Mouse (Mus musculus) liver, postnatal 0 days (tissue): ENCODE data around the gene Fam227a. TPM values are rescaled to one million over a fixed set of nuclear protein-coding genes. Genes with fewer than 3 reads are reported as not detected.

Source experiments
- ATAC-seq: fragments of 200-750 bp; cut with Nextera tagmentation; 2 replicates; pipeline ENCODE4 v1.8.0; 2017; ENCODE audit warnings: mild to moderate bottlenecking, moderate library complexity
- DNase-seq: peaks from one replicate; pipeline ENCODE4 v3.0.0-alpha.2; 2016
- H3K27ac ChIP-seq: fragments of 300-500 bp; sonication (generic); 2 replicates; pipeline ENCODE4 v1.5.1; 2014; ENCODE audit warnings: antibody characterized with exemption, moderate library complexity, mild to moderate bottlenecking, low read depth
- H3K27me3 ChIP-seq: fragments of 300-500 bp; sonication (generic); 2 replicates; pipeline ENCODE4 v1.6.1; 2014; ENCODE audit warnings: low read length, control low read depth, mixed read lengths; ENCODE audit not compliant: insufficient read depth
- H3K36me3 ChIP-seq: fragments of 300-500 bp; sonication (generic); replicated peaks from 2 replicates; pipeline ENCODE4 v1.6.1; 2014; ENCODE audit warnings: mild to moderate bottlenecking, control low read depth, low read length, moderate library complexity, mixed read lengths; ENCODE audit not compliant: insufficient read depth
- H3K4me1 ChIP-seq: fragments of 300-500 bp; sonication (generic); 2 replicates; pipeline ENCODE4 v1.6.1; 2014; ENCODE audit warnings: antibody characterized with exemption, mild to moderate bottlenecking, control low read depth; ENCODE audit not compliant: insufficient read depth
- H3K4me2 ChIP-seq: fragments of 300-500 bp; sonication (generic); 2 replicates; pipeline ENCODE4 v1.6.1; 2014; ENCODE audit warnings: low read depth, mild to moderate bottlenecking, low read length, moderate library complexity, mixed read lengths
- H3K4me3 ChIP-seq: fragments of 300-500 bp; sonication (generic); 2 replicates; pipeline ENCODE4 v1.5.1; 2014; ENCODE audit warnings: low read depth, low read length
- H3K9ac ChIP-seq: fragments of 300-500 bp; sonication (generic); replicated peaks from 2 replicates; pipeline ENCODE4 v1.6.1; 2014; ENCODE audit warnings: mild to moderate bottlenecking, moderate library complexity
- H3K9me3 ChIP-seq: fragments of 300-500 bp; sonication (generic); 2 replicates; pipeline ENCODE4 v1.6.1; 2016; ENCODE audit warnings: mild to moderate bottlenecking, control low read depth, low read length, mixed read lengths
- CTCF ChIP-seq: sonication (generic); IDR thresholded peaks from 2 replicates; pipeline ENCODE4 v1.5.1; 2016; ENCODE audit warnings: antibody characterized with exemption, low read depth
- EP300 ChIP-seq: IDR thresholded peaks from 2 replicates; pipeline ENCODE4 v1.6.1; 2016; ENCODE audit warnings: antibody characterized with exemption, low read depth, mild to moderate bottlenecking
- WGBS: fragments of 180-500 bp; shearing (Covaris S2); extraction: QIAGEN DNeasy Blood & Tissue Kit; methylation state at CpG from one replicate; pipeline ENCODE4 v1.1.7; 2014; ENCODE audit not compliant: insufficient replicate concordance; 5-methylcytosine and 5-hydroxymethylcytosine counted together
- polyA plus RNA-seq: library from polyadenylated mRNA; unstranded; fragments of >200 nt; fragmentation: Nextera tagmentation; extraction: Ambion mirVana; gene quantifications from 2 replicates; pipeline ENCODE4 v1.2.1, GENCODE M21; 2015

Gene Fam227a
- polyA plus RNA-seq = 0.13 and 0.18 TPM in 2 replicates

- Histone ChIP-seq H3K27ac (peak within 1 kb of the TSS; percentile 90), H3K4me1 (peaks cover 6% of the 10 kb centered on the region; the same call in 1 of the 2 replicates), H3K9ac (peak within 1 kb of the TSS; percentile 84), H3K4me3 (peak within 1 kb of the TSS; percentile 73), H3K27me3 (no peaks in the 10 kb centered on the region), H3K36me3 (0 out of 2 replicates have a peak, but pooled peaks cover 2% of the 10 kb centered on the region), H3K9me3 (no peaks in the 10 kb centered on the region), H3K4me2 (peak within 1 kb of the TSS; percentile 99)
- peak; percentile 96 for DNase-seq
- no peak for TF ChIP-seq CTCF
- TF ChIP-seq EP300 = no peak
- WGBS = under 1% methylated on average over 55 of the region's 55 CpGs
- ATAC-seq = peak; percentile 90
Observed at GRCm38 (mm10) chr15:79658531-79659375, at the start of gene Fam227a, which contains the start of gene Cby1. TSS of gene Fam227a (minus strand) at chr15:79658956. TSS of gene Cby1 (plus strand) at chr15:79659199.

GRCm38 (mm10) chr15:79708229-79708822 lies 49.6 kb upstream of the Fam227a start:
- Histone ChIP-seq H3K4me1 (no peaks in the 10 kb centered on the region), H3K9me3 (no peaks in the 10 kb centered on the region), H3K27ac (no peak overlapping the region), H3K27me3 (no peaks in the 10 kb centered on the region), H3K4me2 (no peak overlapping the region), H3K4me3 (no peak overlapping the region), H3K9ac (no peak overlapping the region), H3K36me3 (peaks cover 54% of the 10 kb centered on the region)
- no peak for DNase-seq
- 85% methylated on average over 5 of the region's 5 CpGs for WGBS
- TF ChIP-seq EP300 (no peak), CTCF (peak; percentile 33; the same call in 1 of the 2 replicates)
- 0 out of 2 replicates have a peak, but pooled peaks have one; percentile 13 for ATAC-seq

- no peak for DNase-seq
- H3K9ac ChIP-seq = no peak overlapping the region
- no peak overlapping the region for H3K4me2 ChIP-seq
- no peaks in the 10 kb centered on the region for H3K4me1 ChIP-seq
- peaks cover 41% of the 10 kb centered on the region for H3K36me3 ChIP-seq
- no peaks in the 10 kb centered on the region for H3K9me3 ChIP-seq
- 82% methylated on average over 17 of the region's 17 CpGs for WGBS
- H3K4me3 ChIP-seq = no peak overlapping the region
- ATAC-seq = no peak
- H3K27ac ChIP-seq = no peak overlapping the region
- H3K27me3 ChIP-seq = no peaks in the 10 kb centered on the region
- no peak for TF ChIP-seq EP300
- TF ChIP-seq CTCF = no peak
Observed at GRCm38 (mm10) chr15:79706603-79707214, 48.0 kb upstream of the Fam227a start.

GRCm38 (mm10) chr15:79697558-79698187 lies 38.9 kb upstream of the Fam227a start:
- DNase-seq (peak; percentile 45), ATAC-seq (no peak)
- Histone ChIP-seq H3K4me2 (no peak overlapping the region; the same call in 1 of the 2 replicates), H3K4me3 (no peak overlapping the region), H3K27me3 (no peaks in the 10 kb centered on the region), H3K27ac (no peak overlapping the region), H3K9me3 (no peaks in the 10 kb centered on the region), H3K4me1 (peaks cover 47% of the 10 kb centered on the region), H3K36me3 (peaks cover 24% of the 10 kb centered on the region), H3K9ac (0 out of 2 replicates have a peak overlapping the region, but pooled peaks have one; percentile 26)
- no peak for TF ChIP-seq EP300
- TF ChIP-seq CTCF = no peak
- 68% methylated on average over 9 of the region's 9 CpGs for WGBS

- Histone ChIP-seq H3K36me3 (peaks cover 24% of the 10 kb centered on the region), H3K27me3 (no peaks in the 10 kb centered on the region), H3K9ac (0 out of 2 replicates have a peak overlapping the region, but pooled peaks have one; percentile 26), H3K9me3 (no peaks in the 10 kb centered on the region), H3K4me1 (peaks cover 52% of the 10 kb centered on the region), H3K27ac (no peak overlapping the region), H3K4me2 (peak overlapping the region; percentile 19; the same call in 1 of the 2 replicates), H3K4me3 (no peak overlapping the region)
- no peak for ATAC-seq
- TF ChIP-seq EP300 (no peak), CTCF (no peak)
- WGBS = 76% methylated on average over 6 of the region's 6 CpGs
- DNase-seq = no peak
Observed at GRCm38 (mm10) chr15:79697011-79697410, 38.3 kb upstream of the Fam227a start.
